Comparison of ENCODE assay signal across 14 mouse cellular contexts in the genomic region with DNA sequence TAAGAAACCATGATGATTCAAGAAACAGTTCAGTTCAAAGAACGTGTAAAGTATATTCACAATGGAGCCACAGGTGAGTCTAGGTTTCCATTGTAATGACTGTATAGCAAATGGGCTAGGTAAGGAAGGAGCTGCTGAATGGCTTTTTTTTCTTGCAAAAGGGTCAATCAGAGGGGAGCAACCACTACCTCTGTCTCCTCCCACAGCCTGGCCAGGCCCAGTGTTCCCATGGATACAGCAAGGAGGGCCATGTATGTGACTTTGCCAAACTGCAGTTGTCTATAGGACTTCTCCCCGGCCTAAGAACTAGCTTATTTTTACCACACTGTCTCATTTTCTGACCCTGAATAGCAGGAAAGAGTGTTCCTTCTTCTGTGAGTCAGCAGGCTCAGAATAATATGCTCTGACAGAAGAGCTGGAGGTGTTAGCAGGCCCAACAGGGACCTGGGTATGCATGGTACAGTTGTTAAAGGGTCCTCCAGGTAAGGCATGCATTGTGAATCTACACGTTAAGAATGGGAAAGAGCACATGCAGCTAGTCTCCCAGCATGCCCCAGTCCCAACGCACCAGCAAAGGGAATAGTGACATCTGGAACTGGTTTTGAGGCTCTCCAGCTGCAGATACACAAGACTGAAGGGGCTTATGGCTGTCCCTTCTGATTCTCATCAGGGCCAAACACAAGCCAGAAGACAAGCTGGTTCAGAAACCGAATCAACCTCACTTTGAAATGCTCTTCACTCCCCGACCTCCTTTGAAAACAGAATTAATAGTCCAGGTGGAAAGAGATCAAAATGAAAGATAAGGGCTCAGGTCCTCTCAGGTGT.
DNase-seq lines count a peak whose midpoint lies in the region; ATAC-seq and TF ChIP-seq lines count a peak whose summit lies in the region.
"Had no signal": no experiment of that assay in that cellular context is flagged by ENCODE, and none has a peak within 500 bp of the region (broad histone marks: within the 10 kb centered on the region; RNA-seq: fewer than 3 reads in every experiment).

No protein-coding gene starts in this region.

- no peak for ATAC-seq in kidney, embryonic 16.5 days (ENCODE audit: low FRiP score, low TSS enrichment)
- no peak for ATAC-seq in limb, embryonic 12.5 days (ENCODE audit: insufficient number of reproducible peaks, insufficient read depth, low FRiP score, low TSS enrichment, low read depth)
- ATAC-seq: midbrain, embryonic 13.5 days had no signal

- H3K4me3 ChIP-seq in kidney, embryonic 16.5 days (ENCODE audit: low read length), result no peak overlapping the region
- H3K4me3 ChIP-seq in limb, embryonic 12.5 days (replicated peaks), result no peak overlapping the region
- H3K4me3 ChIP-seq in cerebellum, adult 2 months (replicated peaks; ENCODE audit: insufficient read depth, low read depth, low read length), result no peak overlapping the region
- H3K4me3 ChIP-seq: midbrain, embryonic 13.5 days had no signal

- H3K27ac ChIP-seq in kidney, embryonic 16.5 days (ENCODE audit: low read length), result peak overlapping the region; percentile 99
- peak overlapping the region; percentile 32; the same call in 1 of the 2 replicates for H3K27ac ChIP-seq in limb, embryonic 12.5 days
- no peak overlapping the region for H3K27ac ChIP-seq in cerebellum, adult 2 months (ENCODE audit: insufficient read depth, low read length)
- H3K27ac ChIP-seq: liver, embryonic 14.5 days; midbrain, embryonic 13.5 days had no signal

- H3K4me2 ChIP-seq in kidney, embryonic 16.5 days (replicated peaks; ENCODE audit: low read depth, low read length), result no peak overlapping the region
- H3K4me2 ChIP-seq in limb, embryonic 12.5 days, result no peak overlapping the region
- H3K4me2 ChIP-seq: midbrain, embryonic 13.5 days had no signal

- no peaks in the 10 kb centered on the region for H3K27me3 ChIP-seq in kidney, embryonic 16.5 days (ENCODE audit: insufficient read depth, low read length)
- H3K27me3 ChIP-seq in limb, embryonic 12.5 days, result no peaks in the 10 kb centered on the region
- no peaks in the 10 kb centered on the region for H3K27me3 ChIP-seq in cerebellum, adult 2 months (ENCODE audit: control insufficient read depth, insufficient read depth, low read length)
- H3K27me3 ChIP-seq: midbrain, embryonic 13.5 days had no signal

- WGBS in kidney, embryonic 16.5 days, result 59% methylated on average over 6 of the region's 6 CpGs
- 46% methylated on average over 6 of the region's 6 CpGs for WGBS in limb, embryonic 12.5 days
- WGBS in cerebellum, adult 2 months, result 81% methylated on average over 6 of the region's 6 CpGs

- DNase-seq in embryo, embryonic 11 days, result peak; percentile 47
- DNase-seq in embryo, embryonic 9.5 days (ENCODE audit: extremely low spot score), result no peak
- no peak for DNase-seq in kidney, postnatal 4 days
- DNase-seq in ZHBTc4 (ENCODE audit: low read depth, low spot score), result peak; percentile 79
- no peak for DNase-seq in cerebellum, adult 2 months
- no peak for DNase-seq in cerebellum, adult 11 months
- DNase-seq: adrenal gland, postnatal 25 days; heart, postnatal 4 days; lung, postnatal 4 days; thymus, postnatal 36 days had no signal

- no peak overlapping the region for H3K9ac ChIP-seq in kidney, embryonic 16.5 days (replicated peaks; ENCODE audit: low read length)
- no peak overlapping the region for H3K9ac ChIP-seq in limb, embryonic 12.5 days (replicated peaks)
- H3K9ac ChIP-seq: liver, embryonic 14.5 days; midbrain, embryonic 13.5 days had no signal

- peaks cover 61% of the 10 kb centered on the region for H3K4me1 ChIP-seq in kidney, embryonic 16.5 days (ENCODE audit: insufficient read depth, low read length)
- peaks cover 52% of the 10 kb centered on the region for H3K4me1 ChIP-seq in limb, embryonic 12.5 days (replicated peaks)
- H3K4me1 ChIP-seq in cerebellum, adult 2 months (ENCODE audit: control insufficient read depth, insufficient read depth, low read length), result peaks cover 8% of the 10 kb centered on the region

- no peaks in the 10 kb centered on the region for H3K36me3 ChIP-seq in kidney, embryonic 16.5 days (ENCODE audit: insufficient read depth, low read length)
- H3K36me3 ChIP-seq in limb, embryonic 12.5 days, result peaks cover 5% of the 10 kb centered on the region; the same call in 1 of the 2 replicates
- H3K36me3 ChIP-seq: midbrain, embryonic 13.5 days had no signal

- H3K9me3 ChIP-seq in kidney, embryonic 16.5 days (ENCODE audit: low read length), result no peaks in the 10 kb centered on the region
- no peaks in the 10 kb centered on the region for H3K9me3 ChIP-seq in limb, embryonic 12.5 days
- H3K9me3 ChIP-seq: midbrain, embryonic 13.5 days had no signal

- TF ChIP-seq CTCF in cerebellum, adult 2 months (IDR thresholded peaks at IDR 0.05; ENCODE audit: borderline replicate concordance, insufficient read depth, low read depth, low read length), result no peak

- TF ChIP-seq POLR2A in cerebellum, adult 2 months (IDR thresholded peaks at IDR 0.05; ENCODE audit: borderline replicate concordance, insufficient read depth, low read length), result no peak

Comparison
In these comparisons a context has a peak if more than half of its experiments do, and no peak if none do; other contexts are left out.
1. DNase-seq: peak in embryo, embryonic 11 days (single experiment) and ZHBTc4 (single experiment); none in embryo, embryonic 9.5 days (single experiment), kidney, postnatal 4 days (0 of 2), cerebellum, adult 2 months (0 of 2) and cerebellum, adult 11 months (single experiment).